Mouse (Mus musculus) lung, adult 2 months (tissue): ENCODE results near the gene Atg9b.

ENCODE experiments used
- CTCF ChIP-seq: fragments of 200-500 bp; IDR thresholded peaks from 2 replicates; pipeline ENCODE4 v1.5.1; 2011; ENCODE audit warnings: mild to moderate bottlenecking, low read length, control low read depth; ENCODE audit not compliant: insufficient read depth
- POLR2A ChIP-seq: fragments of 200-500 bp; IDR thresholded peaks from 2 replicates; pipeline ENCODE4 v1.6.1; 2011; ENCODE audit warnings: low read depth, mild to moderate bottlenecking, control low read depth, low read length, borderline replicate concordance; ENCODE audit errors: extremely low read depth

DNA sequence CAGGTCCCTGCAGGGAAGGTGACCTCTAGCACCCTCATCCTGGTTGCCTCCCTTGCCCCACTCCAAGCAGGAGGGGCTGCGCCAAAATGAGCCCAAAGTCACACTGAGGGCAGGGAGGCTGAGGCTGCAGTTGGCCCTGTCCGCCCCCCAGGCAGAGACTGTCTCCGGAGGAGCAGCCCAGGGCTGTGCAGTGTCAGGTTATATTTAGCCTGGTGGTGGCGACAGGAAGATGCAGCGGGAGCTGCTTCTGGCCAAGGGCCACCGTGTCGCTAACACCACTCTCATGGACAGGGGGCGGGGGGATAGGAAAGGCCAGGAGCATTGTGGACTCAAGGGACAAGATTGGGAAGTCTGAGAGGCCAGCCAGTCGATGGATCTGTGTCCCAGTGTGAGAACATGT lies 54.6 kb downstream of the Atg9b start:
- no peak for TF ChIP-seq POLR2A
- no peak for TF ChIP-seq CTCF
